Mouse (Mus musculus) adrenal gland, adult 10 weeks (tissue): Measurements from ENCODE around the gene Fam92a. TPM values are rescaled to one million over a fixed set of nuclear protein-coding genes. Genes with fewer than 3 reads are reported as not detected.

Experiments used
- polyA plus RNA-seq: library from polyadenylated mRNA; stranded (reverse); fragments of 350-450 nt; fragmentation: Illumina TruSeq; extraction: RNeasy Lipid Tissue Mini Kit (QIAGEN cat#74804); gene quantifications from one replicate; pipeline ENCODE4 v1.2.3, GENCODE M21; 2014; ENCODE audit warnings: low read depth, low replicate concordance

The Fam92a gene
- polyA plus RNA-seq, result 128 TPM

DNA sequence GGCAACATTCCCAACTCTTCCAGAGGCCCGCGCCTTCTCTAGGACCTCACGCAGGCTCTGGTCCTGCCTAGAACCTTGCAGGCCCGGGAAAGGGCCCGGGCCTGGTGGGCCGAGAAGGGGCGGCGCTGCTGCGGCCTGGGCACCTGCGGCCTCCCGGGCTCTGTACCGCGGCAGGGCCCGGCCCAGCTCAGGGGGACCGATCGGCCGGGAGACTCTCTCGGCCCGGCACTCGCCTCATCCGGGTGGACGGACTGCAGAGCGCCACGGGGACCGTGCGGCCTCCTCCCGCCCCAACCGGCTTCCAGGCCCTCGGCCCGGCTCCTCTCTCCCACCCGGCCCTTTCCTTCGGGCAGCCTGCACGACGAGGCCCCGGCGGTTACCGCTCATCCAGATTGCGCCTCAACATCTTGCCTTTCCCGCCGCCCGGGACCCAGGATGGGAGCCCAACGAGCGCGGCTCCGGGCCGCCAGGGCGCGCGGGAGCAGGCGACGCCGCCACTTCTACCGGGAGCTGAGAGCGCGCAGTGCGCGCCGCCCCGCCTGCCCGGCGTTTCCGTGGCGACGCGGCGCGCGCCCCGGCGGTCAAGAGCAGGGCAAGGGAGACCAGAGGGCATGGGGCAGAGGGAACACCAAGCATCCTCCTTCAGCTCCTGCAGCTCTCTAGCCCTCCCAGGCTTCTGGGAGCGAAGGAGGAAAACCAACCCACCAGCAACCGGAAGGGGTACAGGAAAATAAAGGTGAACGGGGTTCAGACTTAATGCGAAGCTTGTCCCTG, at the start of gene Fam92a:
Gene Fam92a, minus strand, starts transcription at position 698 of the 774 bp plus-strand sequence.

DNA sequence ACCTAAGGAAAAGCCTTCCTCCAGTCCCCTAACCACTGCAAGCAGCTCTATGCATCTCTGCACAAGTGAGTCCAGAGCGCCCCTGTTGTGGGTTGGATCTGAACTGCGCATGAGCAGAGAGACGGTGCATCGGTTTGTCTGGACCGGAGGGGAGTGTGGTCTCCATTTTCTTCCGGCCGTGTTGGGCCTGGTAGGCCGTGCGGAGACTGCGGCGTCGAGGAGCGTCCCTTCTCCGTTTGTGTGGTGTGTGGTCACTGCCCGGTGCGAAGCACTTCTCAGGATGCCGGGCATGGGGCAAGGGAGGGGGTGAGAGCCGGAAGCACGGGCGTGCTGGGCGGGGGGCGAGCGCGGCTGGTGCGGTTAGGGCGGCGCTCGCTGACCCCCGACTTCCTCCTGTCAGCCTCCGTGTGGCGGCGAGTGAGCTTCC, 31.7 kb downstream of the Fam92a start, which contains the start of gene Rbm12b1:
Gene Rbm12b1, plus strand, starts transcription at position 124 of the 427 bp plus-strand sequence.

Other genes with a start within 250 kb of the Fam92a start
- not detected for gene Gm10604, start 190.8 kb downstream of the Fam92a start, polyA plus RNA-seq
- 31.9 TPM for gene Rbm12b2, start 82.6 kb downstream of the Fam92a start, polyA plus RNA-seq
- gene Rbm12b1, start 31.8 kb downstream of the Fam92a start, polyA plus RNA-seq, result 17.0 TPM